Mouse (Mus musculus) forebrain, embryonic 13.5 days (tissue): ENCODE results near the gene Fam92b. TPM values are rescaled to one million over a fixed set of nuclear protein-coding genes. Genes with fewer than 3 reads are reported as not detected.

Experiments
- ATAC-seq: fragments of 200-750 bp; cut with Nextera tagmentation; 2 replicates; pipeline ENCODE4 v1.8.0; 2017
- H3K27ac ChIP-seq: fragments of 300-500 bp; sonication (generic); 2 replicates; pipeline ENCODE4 v1.5.1; 2015; ENCODE audit warnings: inconsistent platforms, mild to moderate bottlenecking, moderate library complexity
- H3K27me3 ChIP-seq: fragments of 300-500 bp; sonication (generic); 2 replicates; pipeline ENCODE4 v1.6.1; 2015; ENCODE audit warnings: mild to moderate bottlenecking, inconsistent platforms
- H3K36me3 ChIP-seq: fragments of 300-500 bp; sonication (generic); 2 replicates; pipeline ENCODE4 v1.6.1; 2015; ENCODE audit warnings: mild to moderate bottlenecking, inconsistent platforms; ENCODE audit not compliant: poor library complexity, severe bottlenecking
- H3K4me1 ChIP-seq: fragments of 300-500 bp; sonication (generic); 2 replicates; pipeline ENCODE4 v1.6.1; 2015; ENCODE audit warnings: inconsistent platforms
- H3K4me2 ChIP-seq: fragments of 300-500 bp; sonication (generic); 2 replicates; pipeline ENCODE4 v1.6.1; 2015; ENCODE audit warnings: inconsistent platforms, mild to moderate bottlenecking, moderate library complexity
- H3K4me3 ChIP-seq: fragments of 300-500 bp; sonication (generic); 2 replicates; pipeline ENCODE4 v1.5.1; 2015; ENCODE audit warnings: mild to moderate bottlenecking, inconsistent platforms
- H3K9ac ChIP-seq: fragments of 300-500 bp; sonication (generic); 2 replicates; pipeline ENCODE4 v1.6.1; 2015; ENCODE audit warnings: mild to moderate bottlenecking, inconsistent platforms
- H3K9me3 ChIP-seq: fragments of 300-500 bp; sonication (generic); replicated peaks from 2 replicates; pipeline ENCODE4 v1.6.1; 2016; ENCODE audit warnings: inconsistent platforms
- WGBS: fragments of 180-500 bp; shearing (Covaris S2); methylation state at CpG from one replicate; pipeline ENCODE4 v1.1.7; 2015; 5-methylcytosine and 5-hydroxymethylcytosine counted together
- polyA plus RNA-seq: library from polyadenylated mRNA; unstranded; fragments of >200 nt; fragmentation: Nextera tagmentation; extraction: Ambion mirVana; gene quantifications from 2 replicates; pipeline ENCODE4 v1.2.1, GENCODE M21; 2015

Gene Fam92b
- polyA plus RNA-seq, 1 experiment from 2014 or later = 1.4 TPM

- WGBS = 83% methylated on average over 6 of the region's 6 CpGs
- no peak overlapping the region for H3K4me3 ChIP-seq
- H3K36me3 ChIP-seq = no peaks in the 10 kb centered on the region
- no peak overlapping the region for H3K9ac ChIP-seq
- no peak overlapping the region for H3K4me2 ChIP-seq
- no peak for ATAC-seq
- H3K27ac ChIP-seq = no peak overlapping the region
- H3K9me3 ChIP-seq = no peaks in the 10 kb centered on the region
- H3K4me1 ChIP-seq = peaks cover 16% of the 10 kb centered on the region
- peaks cover 20% of the 10 kb centered on the region for H3K27me3 ChIP-seq
Measured at GRCm38 (mm10) chr8:120119931-120120330, 57.3 kb downstream of the Fam92b start.

GRCm38 (mm10) chr8:120119429-120119828 lies 57.8 kb downstream of the Fam92b start:
- no peak for ATAC-seq
- Histone ChIP-seq H3K9me3 (no peaks in the 10 kb centered on the region), H3K4me1 (peaks cover 16% of the 10 kb centered on the region), H3K9ac (no peak overlapping the region), H3K27me3 (peaks cover 25% of the 10 kb centered on the region), H3K27ac (no peak overlapping the region), H3K36me3 (no peaks in the 10 kb centered on the region), H3K4me2 (no peak overlapping the region), H3K4me3 (no peak overlapping the region)
- 83% methylated on average over 3 of the region's 3 CpGs for WGBS

GRCm38 (mm10) chr8:120118847-120119246 lies 58.4 kb downstream of the Fam92b start:
- Histone ChIP-seq H3K4me1 (peaks cover 16% of the 10 kb centered on the region), H3K27ac (no peak overlapping the region), H3K36me3 (no peaks in the 10 kb centered on the region), H3K9ac (no peak overlapping the region), H3K27me3 (peaks cover 28% of the 10 kb centered on the region), H3K4me2 (no peak overlapping the region), H3K9me3 (no peaks in the 10 kb centered on the region), H3K4me3 (no peak overlapping the region)
- no peak for ATAC-seq
- WGBS = 92% methylated on average over 5 of the region's 5 CpGs

GRCm38 (mm10) chr8:120118162-120118561 lies 59.1 kb downstream of the Fam92b start:
- no peak for ATAC-seq
- Histone ChIP-seq H3K4me1 (peaks cover 19% of the 10 kb centered on the region), H3K9me3 (no peaks in the 10 kb centered on the region), H3K27me3 (peaks cover 28% of the 10 kb centered on the region), H3K27ac (no peak overlapping the region), H3K9ac (no peak overlapping the region), H3K36me3 (no peaks in the 10 kb centered on the region), H3K4me3 (no peak overlapping the region), H3K4me2 (no peak overlapping the region)
- 87% methylated on average over 9 of the region's 9 CpGs for WGBS

- 82% methylated on average over 7 of the region's 7 CpGs for WGBS
- Histone ChIP-seq H3K4me1 (peaks cover 22% of the 10 kb centered on the region), H3K27ac (no peak overlapping the region), H3K9me3 (no peaks in the 10 kb centered on the region), H3K4me3 (no peak overlapping the region), H3K27me3 (peaks cover 28% of the 10 kb centered on the region), H3K36me3 (no peaks in the 10 kb centered on the region), H3K4me2 (no peak overlapping the region), H3K9ac (no peak overlapping the region)
- no peak for ATAC-seq
Measured at GRCm38 (mm10) chr8:120116600-120116999, 60.7 kb downstream of the Fam92b start.

Other genes with a start within 250 kb of the Fam92b start
- 0.72 and 0.90 TPM in 2 replicates for gene Crispld2, start 185.0 kb downstream of the Fam92b start, polyA plus RNA-seq
- 23.4 and 30.6 TPM in 2 replicates for gene Zdhhc7, start 76.0 kb downstream of the Fam92b start, polyA plus RNA-seq
- gene 6430548M08Rik, start 63.3 kb downstream of the Fam92b start, polyA plus RNA-seq = 14.4 and 15.7 TPM in 2 replicates
- gene Gse1, start 51.0 kb upstream of the Fam92b start, polyA plus RNA-seq = 24.0 and 24.9 TPM in 2 replicates